Mouse (Mus musculus) splenic B cell, adult 2 months (primary cell): ENCODE measurements around the gene Ttf1.

ENCODE experiments used
- DNase-seq: peaks from one replicate; pipeline ENCODE4 v3.0.0-alpha.2; 2011; ENCODE audit warnings: low read depth, low spot score
- H3K27me3 ChIP-seq: 2 replicates; pipeline ENCODE4 v1.6.1; 2012; ENCODE audit warnings: mild to moderate bottlenecking, low read length, moderate library complexity, mixed read lengths; ENCODE audit not compliant: control insufficient read depth, poor library complexity, insufficient read depth, severe bottlenecking
- H3K36me3 ChIP-seq: 2 replicates; pipeline ENCODE4 v1.6.1; 2012; ENCODE audit warnings: mild to moderate bottlenecking, low read length, moderate library complexity, mixed read lengths; ENCODE audit not compliant: control insufficient read depth, poor library complexity, insufficient read depth, severe bottlenecking

The Ttf1 gene

GRCm38 (mm10) chr2:29060135-29060597, at the start of gene Ttf1:
Gene Ttf1 (plus strand): TSS chr2:29060262.
- Histone ChIP-seq H3K36me3 (no peaks in the 10 kb centered on the region), H3K27me3 (no peaks in the 10 kb centered on the region)
- peak; percentile 95 for DNase-seq

GRCm38 (mm10) chr2:29012523-29012922, 47.5 kb upstream of the Ttf1 start:
- H3K36me3 ChIP-seq: no peaks in the 10 kb centered on the region
- DNase-seq: no peak
- no peaks in the 10 kb centered on the region for H3K27me3 ChIP-seq

GRCm38 (mm10) chr2:29016599-29017587, 43.2 kb upstream of the Ttf1 start:
- Histone ChIP-seq H3K27me3 (no peaks in the 10 kb centered on the region), H3K36me3 (no peaks in the 10 kb centered on the region)
- DNase-seq: peak; percentile 2

- Histone ChIP-seq H3K36me3 (no peaks in the 10 kb centered on the region), H3K27me3 (no peaks in the 10 kb centered on the region)
- DNase-seq: no peak
Measured at GRCm38 (mm10) chr2:29018680-29019079, 41.4 kb upstream of the Ttf1 start.

GRCm38 (mm10) chr2:29021025-29021424, 39.0 kb upstream of the Ttf1 start:
- no peak for DNase-seq
- Histone ChIP-seq H3K36me3 (no peaks in the 10 kb centered on the region), H3K27me3 (no peaks in the 10 kb centered on the region)

GRCm38 (mm10) chr2:29023001-29023400, 37.1 kb upstream of the Ttf1 start:
- H3K36me3 ChIP-seq: no peaks in the 10 kb centered on the region
- no peak for DNase-seq
- H3K27me3 ChIP-seq: no peaks in the 10 kb centered on the region

GRCm38 (mm10) chr2:29025284-29025683, 34.8 kb upstream of the Ttf1 start:
- DNase-seq: no peak
- Histone ChIP-seq H3K36me3 (no peaks in the 10 kb centered on the region), H3K27me3 (no peaks in the 10 kb centered on the region)

- DNase-seq: no peak
- H3K27me3 ChIP-seq: no peaks in the 10 kb centered on the region
- H3K36me3 ChIP-seq: no peaks in the 10 kb centered on the region
Measured at GRCm38 (mm10) chr2:29030048-29030734, 29.9 kb upstream of the Ttf1 start.

- no peaks in the 10 kb centered on the region for H3K27me3 ChIP-seq
- H3K36me3 ChIP-seq: no peaks in the 10 kb centered on the region
Measured at GRCm38 (mm10) chr2:29031951-29032350, 28.1 kb upstream of the Ttf1 start.

GRCm38 (mm10) chr2:29034542-29035475, 25.3 kb upstream of the Ttf1 start:
- Histone ChIP-seq H3K36me3 (no peaks in the 10 kb centered on the region), H3K27me3 (no peaks in the 10 kb centered on the region)
- no peak for DNase-seq

More at GRCm38 (mm10) chr2:29031951-29032350, 28.1 kb upstream of the Ttf1 start:
- DNase-seq: no peak

GRCm38 (mm10) chr2:29035698-29036097, 24.4 kb upstream of the Ttf1 start:
- H3K27me3 ChIP-seq: no peaks in the 10 kb centered on the region
- H3K36me3 ChIP-seq: no peaks in the 10 kb centered on the region
- no peak for DNase-seq

- no peak for DNase-seq
- no peaks in the 10 kb centered on the region for H3K27me3 ChIP-seq
- no peaks in the 10 kb centered on the region for H3K36me3 ChIP-seq
Measured at GRCm38 (mm10) chr2:29039741-29040140, 20.3 kb upstream of the Ttf1 start.

GRCm38 (mm10) chr2:29040594-29041476, 19.2 kb upstream of the Ttf1 start:
- H3K27me3 ChIP-seq: no peaks in the 10 kb centered on the region
- DNase-seq: no peak
- H3K36me3 ChIP-seq: no peaks in the 10 kb centered on the region

GRCm38 (mm10) chr2:29041477-29041768, 18.6 kb upstream of the Ttf1 start:
- Histone ChIP-seq H3K27me3 (no peaks in the 10 kb centered on the region), H3K36me3 (no peaks in the 10 kb centered on the region)
- DNase-seq: no peak
